ENCODE assay signal across 9 mouse cellular contexts in genomic region chr7:64501536-64502270, GRCm38 (mm10). TPM values are rescaled to one million over a fixed set of nuclear protein-coding genes. Genes with fewer than 3 reads are reported as not detected.
A peak's percentile ranks its signal among the peaks of the same experiment; 100 is the strongest.
DNase-seq lines count a peak whose midpoint lies in the region; ATAC-seq and TF ChIP-seq lines count a peak whose summit lies in the region.
"Had no signal": no experiment of that assay in that cellular context is flagged by ENCODE, and none has a peak within 500 bp of the region (broad histone marks: within the 10 kb centered on the region; RNA-seq: fewer than 3 reads in every experiment).

TSS of gene Apba2 (plus strand) at chr7:64501706.

- peaks cover 34% of the 10 kb centered on the region for H3K4me1 ChIP-seq in forebrain, embryonic 10.5 days
- H3K4me1 ChIP-seq in intestine, embryonic 14.5 days (replicated peaks; ENCODE audit: control insufficient read depth, insufficient read depth, low read length) = no peaks in the 10 kb centered on the region
- H3K4me1 ChIP-seq in limb, embryonic 14.5 days (ENCODE audit: control insufficient read depth, insufficient read depth, low read length) = no peaks in the 10 kb centered on the region

- ATAC-seq in intestine, embryonic 14.5 days (replicated peaks; ENCODE audit: low FRiP score, low TSS enrichment, low read depth) = peak; percentile 81
- ATAC-seq in limb, embryonic 14.5 days (ENCODE audit: low FRiP score, low read depth) = peak; percentile 73

- peak; percentile 12 for DNase-seq in kidney, adult 18-20 months
- DNase-seq in kidney, adult 11 months = no peak
- peak; percentile 88 for DNase-seq in brain, adult 2 months (ENCODE audit: low read depth, low spot score)
- peak; percentile 74 for DNase-seq in forebrain, embryonic 10.5 days (ENCODE audit: extremely low spot score, low spot score)
- DNase-seq in intestine, embryonic 14.5 days (ENCODE audit: low spot score) = peak; percentile 80
- DNase-seq in limb, embryonic 14.5 days (ENCODE audit: low spot score) = peak; percentile 21
- DNase-seq in retina, embryonic 14.5 days (ENCODE audit: low spot score) = peak; percentile 83
- DNase-seq in MN1 (ENCODE audit: low spot score) = no peak

- H3K4me2 ChIP-seq in intestine, embryonic 14.5 days (ENCODE audit: low read length) = peak within 1 kb of the TSS; percentile 92
- peak within 1 kb of the TSS; percentile 99 for H3K4me2 ChIP-seq in limb, embryonic 14.5 days (replicated peaks; ENCODE audit: low read depth, low read length, severe bottlenecking)

- H3K27ac ChIP-seq in forebrain, embryonic 10.5 days = peak within 1 kb of the TSS; percentile 98
- H3K27ac ChIP-seq in intestine, embryonic 14.5 days (ENCODE audit: low read depth) = no peak within 1 kb of the TSS
- no peak within 1 kb of the TSS for H3K27ac ChIP-seq in limb, embryonic 14.5 days (replicated peaks; ENCODE audit: low read depth, low read length)

- H3K27me3 ChIP-seq in forebrain, embryonic 10.5 days (ENCODE audit: poor library complexity, severe bottlenecking) = peaks cover 38% of the 10 kb centered on the region
- peaks cover 41% of the 10 kb centered on the region for H3K27me3 ChIP-seq in intestine, embryonic 14.5 days (replicated peaks; ENCODE audit: control insufficient read depth, insufficient read depth, low read length)
- H3K27me3 ChIP-seq in limb, embryonic 14.5 days (ENCODE audit: control insufficient read depth, insufficient read depth, low read length) = peaks cover 32% of the 10 kb centered on the region; the same call in 1 of the 2 replicates
- H3K27me3 ChIP-seq: CH12.LX had no signal

- H3K9me3 ChIP-seq in forebrain, embryonic 10.5 days = no peaks in the 10 kb centered on the region
- H3K9me3 ChIP-seq in intestine, embryonic 14.5 days (ENCODE audit: control insufficient read depth, low read length) = 0 out of 2 replicates have a peak, but pooled peaks cover 4% of the 10 kb centered on the region
- H3K9me3 ChIP-seq in limb, embryonic 14.5 days (ENCODE audit: control insufficient read depth, low read length) = no peaks in the 10 kb centered on the region

- H3K9ac ChIP-seq in intestine, embryonic 14.5 days (ENCODE audit: low read length) = peak within 1 kb of the TSS; percentile 52
- peak within 1 kb of the TSS; percentile 70 for H3K9ac ChIP-seq in limb, embryonic 14.5 days (ENCODE audit: low read depth, low read length, severe bottlenecking)

- peak within 1 kb of the TSS; percentile 89 for H3K4me3 ChIP-seq in forebrain, embryonic 10.5 days
- H3K4me3 ChIP-seq in intestine, embryonic 14.5 days (ENCODE audit: low read depth, low read length) = peak within 1 kb of the TSS; percentile 52
- H3K4me3 ChIP-seq in limb, embryonic 14.5 days (replicated peaks; ENCODE audit: low read length) = peak within 1 kb of the TSS; percentile 61

- no peaks in the 10 kb centered on the region for H3K36me3 ChIP-seq in forebrain, embryonic 10.5 days (replicated peaks)
- H3K36me3 ChIP-seq in intestine, embryonic 14.5 days (ENCODE audit: control insufficient read depth, insufficient read depth, low read length) = no peaks in the 10 kb centered on the region
- H3K36me3 ChIP-seq in limb, embryonic 14.5 days (ENCODE audit: control insufficient read depth, insufficient read depth, low read length) = no peaks in the 10 kb centered on the region

- under 1% methylated on average over 85 of the region's 96 CpGs for WGBS in forebrain, embryonic 10.5 days
- under 1% methylated on average over 87 of the region's 96 CpGs for WGBS in intestine, embryonic 14.5 days
- under 1% methylated on average over 83 of the region's 96 CpGs for WGBS in limb, embryonic 14.5 days

- no peak for TF ChIP-seq POLR2A in limb, embryonic 14.5 days (IDR thresholded peaks at IDR 0.05; ENCODE audit: borderline replicate concordance, extremely low read depth, insufficient read depth, insufficient read length)

RNA-seq across cellular contexts. Expression of gene Apba2, which starts in this region (rescaled TPM):
- polyA plus RNA-seq in forebrain, embryonic 10.5 days (2016; fragmentation: Nextera tagmentation; extraction: Ambion mirVana) = 42.3 and 46.1 TPM in 2 replicates
- 7.7 and 9.6 TPM in 2 replicates for polyA plus RNA-seq in intestine, embryonic 14.5 days (2014; fragmentation: Nextera tagmentation; extraction: Ambion mirVana)
- polyA plus RNA-seq in limb, embryonic 14.5 days (2012; rRNA removed) = 10.3 and 15.2 TPM in 2 replicates
- 7.4 and 9.7 TPM in 2 replicates for polyA plus RNA-seq in limb, embryonic 14.5 days (2014; fragmentation: Nextera tagmentation; extraction: Ambion mirVana)

Comparison
In these comparisons a context has a peak if more than half of its experiments do, and no peak if none do; other contexts are left out.
1. DNase-seq: peak in kidney, adult 18-20 months (single experiment), brain, adult 2 months (single experiment), forebrain, embryonic 10.5 days (single experiment), intestine, embryonic 14.5 days (single experiment), limb, embryonic 14.5 days (single experiment) and retina, embryonic 14.5 days (single experiment); none in kidney, adult 11 months (single experiment) and MN1 (single experiment).
2. Peak in every context shown above with its lines, with median percentiles within 50 percentile points of each other: H3K4me3 ChIP-seq.